17 mouse cellular contexts compared by ENCODE assay signal in genomic region chr9:55344165-55344564, GRCm38 (mm10). TPM values are rescaled to one million over a fixed set of nuclear protein-coding genes. Genes with fewer than 3 reads are reported as not detected.
"Had no signal": no experiment of that assay in that cellular context is flagged by ENCODE, and none has a peak within 500 bp of the region (broad histone marks: within the 10 kb centered on the region; RNA-seq: fewer than 3 reads in every experiment).

No protein-coding gene starts in this region.

- H3K4me3 ChIP-seq: neural tube, embryonic 13.5 days; neural tube, embryonic 15.5 days; stomach, embryonic 15.5 days had no signal

- H3K4me1 ChIP-seq: neural tube, embryonic 13.5 days; neural tube, embryonic 15.5 days; stomach, embryonic 15.5 days had no signal

- H3K27me3 ChIP-seq: neural tube, embryonic 13.5 days; neural tube, embryonic 15.5 days; stomach, embryonic 15.5 days had no signal

- DNase-seq: retina, postnatal 1 day; right cerebral cortex, adult 18-20 months; right cerebral cortex, postnatal 14 days; right cerebral cortex, postnatal 25 days; right cerebral cortex, postnatal 4 days; spleen, adult 18-20 months; thymus, adult 18-20 months; thymus, adult 2 months; thymus, postnatal 14 days; thymus, postnatal 25 days; thymus, postnatal 36 days; thymus, postnatal 4 days had no signal

- H3K27ac ChIP-seq: neural tube, embryonic 13.5 days; neural tube, embryonic 15.5 days; stomach, embryonic 15.5 days; stomach, postnatal 0 days had no signal

RNA-seq across cellular contexts. Expression of gene Tmem266, which starts 17.5 kb away (rescaled TPM):
- polyA plus RNA-seq: thymus, postnatal 0 days had no signal
